Mouse (Mus musculus): ENCODE data around the gene Gulp1.

Gulp1 gene

GRCm38 (mm10) chr1:44720785-44721410 lies 169.6 kb downstream of the Gulp1 start:
- peak; percentile 4 for DNase-seq (ENCODE audit: low read depth, low spot score)

DNA sequence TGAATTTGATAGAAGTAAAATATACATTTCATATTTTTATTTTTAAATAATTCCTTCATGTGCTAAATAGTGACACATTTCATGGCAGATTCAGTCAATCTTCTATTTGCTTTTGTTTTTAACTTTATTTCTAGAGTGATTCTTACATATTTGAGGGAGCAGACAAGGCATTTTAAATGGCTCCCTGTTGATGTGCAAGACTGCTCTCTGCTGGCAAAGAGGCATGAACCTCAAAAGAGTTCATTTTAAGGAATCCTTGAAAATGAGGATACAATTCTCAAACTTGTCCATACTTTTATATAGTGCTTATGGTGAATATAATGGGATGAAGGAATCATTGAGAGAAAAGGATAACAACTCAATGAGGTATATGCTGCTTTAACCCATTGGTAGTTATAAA lies 189.9 kb downstream of the Gulp1 start:
- DNase-seq (ENCODE audit: low read depth, low spot score): no peak

DNA sequence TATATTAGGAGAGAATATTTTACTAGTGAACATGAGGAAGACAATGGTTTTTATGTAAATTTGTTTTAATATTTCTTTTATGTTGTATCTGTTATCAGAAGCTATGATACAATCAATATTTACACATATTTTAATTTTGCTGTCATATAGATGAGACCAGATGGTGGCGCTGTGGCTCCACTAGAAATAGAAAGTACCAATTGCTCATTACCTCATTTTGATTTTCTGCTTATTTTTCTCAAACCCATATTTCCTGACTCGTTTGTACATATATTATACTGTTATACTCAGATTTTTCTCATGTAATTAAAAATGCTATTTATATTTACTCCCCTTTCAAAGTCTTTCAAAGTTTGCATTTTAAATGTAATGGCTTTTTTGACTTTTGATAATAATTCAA lies 194.4 kb downstream of the Gulp1 start:
- peak; percentile 39 for DNase-seq (ENCODE audit: low read depth, low spot score)

DNA sequence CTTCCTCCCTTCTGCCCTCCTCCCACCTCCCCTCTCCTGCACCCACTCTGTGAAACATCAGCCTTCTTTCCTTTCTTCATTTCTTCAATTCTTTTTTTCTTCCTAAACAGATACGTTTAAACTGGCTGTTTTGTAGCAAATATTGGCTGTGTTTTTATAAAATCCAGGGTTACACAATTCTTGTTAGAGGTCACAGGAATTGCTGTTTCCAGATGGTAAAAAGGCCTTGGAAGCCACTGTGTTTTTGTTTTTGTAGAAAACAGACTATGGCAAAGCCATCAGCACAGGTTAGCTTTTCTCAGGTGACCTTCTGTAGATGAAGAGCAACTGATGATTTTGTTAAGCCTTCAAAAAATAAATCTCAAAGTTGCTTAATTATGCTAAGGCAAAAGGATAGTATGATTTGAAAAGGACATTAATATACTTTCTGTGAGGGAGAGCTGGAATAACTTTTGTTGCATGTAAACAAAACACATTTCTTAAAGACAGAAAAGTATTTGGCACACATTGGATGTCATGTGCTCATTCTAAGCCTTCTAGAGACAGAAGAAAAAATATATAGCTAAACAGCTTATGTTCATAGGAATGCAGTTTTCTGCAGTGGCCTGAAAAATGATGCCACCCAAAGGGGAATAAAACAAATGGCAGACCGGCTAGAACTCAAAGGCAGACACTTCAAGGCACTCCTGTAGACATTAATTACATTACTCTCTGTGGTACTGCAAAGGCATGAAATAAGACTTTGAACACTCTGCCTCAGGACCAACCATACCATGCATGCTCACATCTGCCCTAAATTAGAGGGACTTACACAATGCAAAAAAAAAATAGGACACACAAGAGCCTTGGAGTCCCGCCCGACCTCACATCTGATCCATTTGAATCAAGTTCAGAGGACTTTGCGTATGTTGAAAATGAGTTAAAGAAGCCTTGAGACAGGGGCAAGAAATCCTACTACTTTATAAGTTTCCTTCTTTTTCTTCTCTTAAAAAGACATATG lies 199.7 kb downstream of the Gulp1 start:
- DNase-seq (ENCODE audit: low read depth, low spot score): no peak

DNA sequence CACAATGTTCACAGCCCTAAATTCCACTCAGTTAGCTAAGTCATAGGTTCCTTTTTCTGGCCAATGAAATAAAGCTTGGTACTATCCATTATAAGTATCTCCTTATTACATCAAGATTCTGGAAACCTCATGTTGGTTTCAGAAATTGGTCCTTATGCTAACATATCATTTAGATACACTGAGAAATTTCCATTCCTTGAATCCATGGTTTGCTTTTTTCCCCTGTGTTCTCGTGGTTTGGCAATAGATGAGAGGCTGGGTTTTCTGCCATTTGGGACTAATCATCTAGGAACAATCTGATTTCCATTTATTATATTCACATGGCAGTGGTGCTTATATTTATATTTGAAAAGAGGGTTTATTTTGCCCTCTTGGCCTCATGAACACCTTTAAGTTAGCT lies 226.9 kb downstream of the Gulp1 start:
- DNase-seq (ENCODE audit: low read depth, low spot score): no peak

- no peak for DNase-seq (ENCODE audit: low read depth, low spot score)
Observed at GRCm38 (mm10) chr1:44803594-44804372, 252.5 kb downstream of the Gulp1 start.

DNA sequence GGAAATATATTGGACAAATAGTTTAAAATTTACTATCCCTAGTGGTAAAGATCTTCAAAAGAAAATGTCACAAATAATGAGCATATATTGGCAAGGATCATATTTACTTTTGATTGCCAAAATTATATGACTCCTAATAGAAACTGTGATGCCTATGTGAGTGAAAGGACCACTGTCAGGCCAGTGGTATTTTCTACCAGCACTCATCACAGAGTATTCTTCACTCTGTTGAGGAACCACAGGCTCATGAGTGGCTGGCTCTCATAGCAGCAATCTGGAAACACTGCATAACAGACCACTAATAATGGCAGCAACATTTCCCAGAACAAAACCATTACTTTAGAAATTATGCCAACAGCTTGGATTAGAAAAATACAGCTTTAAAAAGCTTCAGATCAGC lies 255.1 kb downstream of the Gulp1 start:
- DNase-seq (ENCODE audit: low read depth, low spot score): no peak

- no peak for DNase-seq (ENCODE audit: low read depth, low spot score)
Observed at GRCm38 (mm10) chr1:44810336-44810735, 259.0 kb downstream of the Gulp1 start.

- no peak for DNase-seq (ENCODE audit: low read depth, low spot score)
Observed at GRCm38 (mm10) chr1:44833934-44834333, 282.6 kb downstream of the Gulp1 start.
